In genomic region chr11:70765776-70766445, GRCm38 (mm10) we compare ENCODE assay signal across 11 mouse cellular contexts. TPM values are rescaled to one million over a fixed set of nuclear protein-coding genes. Genes with fewer than 3 reads are reported as not detected.
DNase-seq lines count a peak whose midpoint lies in the region; ATAC-seq and TF ChIP-seq lines count a peak whose summit lies in the region.
"Had no signal": no experiment of that assay in that cellular context is flagged by ENCODE, and none has a peak within 500 bp of the region (broad histone marks: within the 10 kb centered on the region; RNA-seq: fewer than 3 reads in every experiment).

No protein-coding gene starts in this region.

- WGBS in kidney, embryonic 16.5 days, result 76% methylated on average over 16 of the region's 16 CpGs
- 86% methylated on average over 16 of the region's 16 CpGs for WGBS in midbrain, postnatal 0 days
- 85% methylated on average over 16 of the region's 16 CpGs for WGBS in neural tube, embryonic 15.5 days

- intact Hi-C loops in heart, postnatal 25 days (cut with DNase I), result no loop called here

- H3K4me2 ChIP-seq in kidney, embryonic 16.5 days (replicated peaks; ENCODE audit: low read depth, low read length), result no peak overlapping the region
- no peak overlapping the region for H3K4me2 ChIP-seq in midbrain, postnatal 0 days (ENCODE audit: low read depth, low read length, poor library complexity, severe bottlenecking)
- H3K4me2 ChIP-seq in neural tube, embryonic 15.5 days, result no peak overlapping the region
- H3K4me2 ChIP-seq: midbrain, embryonic 11.5 days had no signal

- H3K9me3 ChIP-seq in kidney, embryonic 16.5 days (ENCODE audit: low read length), result no peaks in the 10 kb centered on the region
- no peaks in the 10 kb centered on the region for H3K9me3 ChIP-seq in midbrain, postnatal 0 days (ENCODE audit: low read length)
- no peaks in the 10 kb centered on the region for H3K9me3 ChIP-seq in neural tube, embryonic 15.5 days (replicated peaks)
- H3K9me3 ChIP-seq: forebrain, embryonic 12.5 days had no signal

- no peaks in the 10 kb centered on the region for H3K27me3 ChIP-seq in kidney, embryonic 16.5 days (ENCODE audit: insufficient read depth, low read length)
- H3K27me3 ChIP-seq in midbrain, postnatal 0 days (ENCODE audit: insufficient read depth, low read length), result no peaks in the 10 kb centered on the region
- no peaks in the 10 kb centered on the region for H3K27me3 ChIP-seq in neural tube, embryonic 15.5 days (replicated peaks)
- H3K27me3 ChIP-seq: forebrain, embryonic 12.5 days had no signal

- no peak overlapping the region for H3K4me3 ChIP-seq in kidney, embryonic 16.5 days (ENCODE audit: low read length)
- H3K4me3 ChIP-seq in midbrain, postnatal 0 days (ENCODE audit: low read depth, low read length), result no peak overlapping the region
- H3K4me3 ChIP-seq in neural tube, embryonic 15.5 days (replicated peaks), result no peak overlapping the region
- H3K4me3 ChIP-seq: forebrain, embryonic 12.5 days had no signal

- H3K36me3 ChIP-seq in kidney, embryonic 16.5 days (ENCODE audit: insufficient read depth, low read length), result peaks cover 4% of the 10 kb centered on the region; the same call in 1 of the 2 replicates
- H3K36me3 ChIP-seq in midbrain, postnatal 0 days (ENCODE audit: insufficient read depth, low read length), result no peaks in the 10 kb centered on the region
- H3K36me3 ChIP-seq in neural tube, embryonic 15.5 days, result peaks cover 12% of the 10 kb centered on the region
- H3K36me3 ChIP-seq: forebrain, embryonic 12.5 days had no signal

- no peak for ATAC-seq in kidney, embryonic 16.5 days (ENCODE audit: low FRiP score, low TSS enrichment)
- no peak for ATAC-seq in midbrain, postnatal 0 days (ENCODE audit: low FRiP score)
- no peak for ATAC-seq in neural tube, embryonic 15.5 days (ENCODE audit: low FRiP score)

- DNase-seq in heart, adult 18-20 months, result peak; percentile 57 to 65
- no peak for DNase-seq in heart, postnatal 25 days (ENCODE audit: low spot score)
- DNase-seq in 416B (ENCODE audit: low read depth), result peak; percentile 83
- peak; percentile 55 for DNase-seq in adrenal gland, postnatal 25 days
- no peak for DNase-seq in midbrain, postnatal 0 days (ENCODE audit: low spot score)
- no peak for DNase-seq in right cerebral cortex, postnatal 25 days

- peaks cover 8% of the 10 kb centered on the region for H3K4me1 ChIP-seq in kidney, embryonic 16.5 days (ENCODE audit: insufficient read depth, low read length)
- H3K4me1 ChIP-seq in midbrain, postnatal 0 days (ENCODE audit: insufficient read depth, low read length), result 0 out of 2 replicates have a peak, but pooled peaks cover 5% of the 10 kb centered on the region
- H3K4me1 ChIP-seq in neural tube, embryonic 15.5 days, result peaks cover 27% of the 10 kb centered on the region

- no peak for TF ChIP-seq CTCF in midbrain, postnatal 0 days (IDR thresholded peaks at IDR 0.05)

- peak overlapping the region; percentile 61 for H3K27ac ChIP-seq in kidney, embryonic 16.5 days (ENCODE audit: low read length)
- H3K27ac ChIP-seq in midbrain, postnatal 0 days (ENCODE audit: low read depth, low read length), result no peak overlapping the region
- H3K27ac ChIP-seq in neural tube, embryonic 15.5 days (replicated peaks), result no peak overlapping the region
- H3K27ac ChIP-seq: forebrain, embryonic 12.5 days had no signal

- no peak overlapping the region for H3K9ac ChIP-seq in kidney, embryonic 16.5 days (replicated peaks; ENCODE audit: low read length)
- no peak overlapping the region for H3K9ac ChIP-seq in midbrain, postnatal 0 days (replicated peaks; ENCODE audit: low read length, poor library complexity, severe bottlenecking)
- no peak overlapping the region for H3K9ac ChIP-seq in neural tube, embryonic 15.5 days (replicated peaks)
- H3K9ac ChIP-seq: forebrain, embryonic 12.5 days had no signal

RNA-seq across cellular contexts. Expression of gene Zfp3, which starts 1.9 kb away (rescaled TPM):
- total RNA-seq in heart, adult 18-20 months (2021), result 1 to 10 TPM; 7.5 to 7.7 TPM
- 1 to 10 TPM; 7.7 to 7.8 TPM for total RNA-seq in heart, postnatal 25 days (2021)
- total RNA-seq in adrenal gland, postnatal 25 days (2021), result 10.8 and 13.4 TPM in 2 replicates
- 8.6 and 8.7 TPM in 2 replicates for polyA plus RNA-seq in kidney, embryonic 16.5 days (2015; fragmentation: Nextera tagmentation; extraction: Ambion mirVana)
- total RNA-seq in midbrain, postnatal 0 days (2014; rRNA removed), result 8.7 and 10.0 TPM in 2 replicates
- polyA plus RNA-seq in midbrain, postnatal 0 days (2015; fragmentation: Nextera tagmentation; extraction: Ambion mirVana), result 9.7 and 10.3 TPM in 2 replicates
- 15.8 and 16.3 TPM in 2 replicates for polyA plus RNA-seq in neural tube, embryonic 15.5 days (2015; fragmentation: Nextera tagmentation; extraction: Ambion mirVana)

RNA-seq across cellular contexts. Expression of gene Scimp, which starts 46.5 kb away (rescaled TPM):
- total RNA-seq in heart, adult 18-20 months (2021), result 1 to 10 TPM in 1 of 2 experiments, under 1 TPM in 1; 0.42 to 1.1 TPM
- under 1 TPM; 0.55 to 0.64 TPM for total RNA-seq in heart, postnatal 25 days (2021)
- total RNA-seq in adrenal gland, postnatal 25 days (2021), result 0.79 and 0.90 TPM in 2 replicates
- polyA plus RNA-seq in kidney, embryonic 16.5 days (2015; fragmentation: Nextera tagmentation; extraction: Ambion mirVana), result 0.20 and 0.22 TPM in 2 replicates
- total RNA-seq in midbrain, postnatal 0 days (2014; rRNA removed), result not detected in 2 replicates
- polyA plus RNA-seq in midbrain, postnatal 0 days (2015; fragmentation: Nextera tagmentation; extraction: Ambion mirVana), result not detected in 2 replicates
- polyA plus RNA-seq in neural tube, embryonic 15.5 days (2015; fragmentation: Nextera tagmentation; extraction: Ambion mirVana), result 0.18 and 0.28 TPM in 2 replicates
- total RNA-seq: ES-E14 had no signal
- polyA plus RNA-seq: forebrain, embryonic 12.5 days; midbrain, embryonic 11.5 days had no signal

Comparison
In these comparisons a context has a peak if more than half of its experiments do, and no peak if none do; other contexts are left out.
1. DNase-seq: peak in heart, adult 18-20 months (2 of 2), 416B (single experiment) and adrenal gland, postnatal 25 days (single experiment); none in heart, postnatal 25 days (single experiment), midbrain, postnatal 0 days (single experiment) and right cerebral cortex, postnatal 25 days (single experiment).